Mouse (Mus musculus) NIH3T3 (cell line): ENCODE data around the gene Nxn.

Source experiments
- DNase-seq: peaks from one replicate; pipeline ENCODE4 v3.0.0-alpha.2; 2012; ENCODE audit warnings: low read depth

Gene Nxn

DNA sequence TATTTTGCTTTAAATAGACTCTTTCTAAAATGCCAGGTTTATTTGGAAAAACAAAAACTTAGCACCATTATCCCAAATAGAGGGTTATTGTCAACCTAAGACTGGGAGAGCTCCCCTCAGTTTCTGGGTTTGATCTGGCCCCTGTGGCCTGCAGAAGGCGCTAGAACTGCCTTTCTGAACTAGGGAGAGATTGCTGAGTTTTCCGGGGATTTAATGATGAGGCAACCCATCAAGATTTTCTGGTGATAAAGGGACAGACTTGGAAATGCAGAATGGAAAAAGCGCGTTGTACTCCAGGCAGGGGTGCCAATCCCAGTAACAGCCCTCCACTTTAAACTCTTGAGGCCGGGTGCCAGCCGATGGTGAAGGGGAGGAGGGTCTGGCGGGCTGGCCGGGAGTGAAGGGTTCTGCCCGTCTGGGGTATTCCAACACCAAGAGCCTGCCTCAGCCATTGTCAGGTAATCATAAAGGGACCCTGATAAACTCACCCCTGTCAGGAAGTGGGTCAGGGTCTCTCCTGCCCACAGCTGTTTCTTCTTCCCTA is 100.4 kb downstream of the Nxn start:
- peak; percentile 50 for DNase-seq

DNA sequence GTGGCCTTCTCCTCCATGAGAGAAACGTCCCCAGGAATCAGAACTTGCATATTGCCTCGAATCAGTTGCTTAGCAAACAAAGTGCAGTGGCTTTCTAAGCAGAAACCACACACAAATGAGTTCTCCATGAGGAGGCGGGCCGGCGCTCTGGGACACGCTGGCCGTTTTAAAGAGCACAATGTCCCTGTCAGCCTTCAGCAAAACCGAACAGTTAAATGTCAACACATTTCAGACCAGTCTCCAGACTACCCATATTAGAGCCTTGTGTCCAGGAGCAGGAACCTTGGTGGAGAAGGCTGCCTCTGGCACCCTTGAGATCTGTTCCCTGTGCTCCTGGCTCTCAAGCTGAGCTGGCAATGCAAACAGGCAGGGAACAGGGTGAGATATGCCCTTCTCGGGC is 101.7 kb downstream of the Nxn start:
- DNase-seq: no peak

DNA sequence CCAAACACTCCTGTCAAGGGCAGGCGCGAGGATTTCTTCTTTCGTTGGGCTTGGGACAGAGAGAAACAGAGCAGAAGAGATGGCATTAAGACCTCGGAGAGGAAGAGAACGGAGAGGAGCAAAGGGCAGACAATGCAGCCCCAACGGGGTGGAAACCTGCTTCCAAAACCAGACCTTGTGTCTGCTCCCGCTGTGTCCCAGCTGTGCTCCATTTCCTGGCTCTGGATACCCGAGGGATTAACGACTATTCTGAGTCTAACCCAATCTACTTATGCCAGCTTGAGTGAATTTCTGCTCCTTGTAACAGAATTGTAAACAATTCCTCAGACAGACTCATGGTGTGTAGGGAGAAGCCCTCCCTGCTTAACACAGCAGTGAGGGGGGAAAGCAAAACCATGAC is 104.1 kb downstream of the Nxn start:
- DNase-seq: no peak

- DNase-seq: no peak
These were observed 104.9 kb downstream of the Nxn start for GRCm38 (mm10) chr11:76294078-76294477.

GRCm38 (mm10) chr11:76292831-76293230 is 106.1 kb downstream of the Nxn start:
- no peak for DNase-seq

GRCm38 (mm10) chr11:76292398-76292797 is 106.5 kb downstream of the Nxn start:
- DNase-seq: peak; percentile 92

DNA sequence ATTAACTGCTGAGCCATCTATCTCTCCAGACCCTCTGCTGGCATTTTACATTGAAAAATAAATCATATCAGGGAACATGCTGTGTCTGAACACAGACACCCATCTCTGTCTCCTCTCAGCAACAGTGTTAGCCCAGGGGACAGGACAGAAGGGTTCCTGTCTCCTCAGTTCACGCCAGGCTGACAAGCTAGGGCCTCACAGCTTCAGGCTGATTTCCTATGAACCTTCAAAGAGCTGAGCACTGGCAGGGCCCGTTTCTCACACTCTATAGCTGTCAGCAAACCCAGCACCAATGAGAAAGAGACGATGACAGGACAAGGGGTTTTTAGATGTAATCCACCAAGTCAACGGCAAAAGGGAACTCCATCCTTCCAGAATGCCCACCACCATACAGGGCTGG is 107.0 kb downstream of the Nxn start:
- DNase-seq: no peak

- DNase-seq: no peak
These were observed 108.6 kb downstream of the Nxn start for GRCm38 (mm10) chr11:76290367-76290766.

- DNase-seq: no peak
These were observed 110.3 kb downstream of the Nxn start for GRCm38 (mm10) chr11:76288645-76289044.

- no peak for DNase-seq
These were observed 111.6 kb downstream of the Nxn start for GRCm38 (mm10) chr11:76287301-76287700.

DNA sequence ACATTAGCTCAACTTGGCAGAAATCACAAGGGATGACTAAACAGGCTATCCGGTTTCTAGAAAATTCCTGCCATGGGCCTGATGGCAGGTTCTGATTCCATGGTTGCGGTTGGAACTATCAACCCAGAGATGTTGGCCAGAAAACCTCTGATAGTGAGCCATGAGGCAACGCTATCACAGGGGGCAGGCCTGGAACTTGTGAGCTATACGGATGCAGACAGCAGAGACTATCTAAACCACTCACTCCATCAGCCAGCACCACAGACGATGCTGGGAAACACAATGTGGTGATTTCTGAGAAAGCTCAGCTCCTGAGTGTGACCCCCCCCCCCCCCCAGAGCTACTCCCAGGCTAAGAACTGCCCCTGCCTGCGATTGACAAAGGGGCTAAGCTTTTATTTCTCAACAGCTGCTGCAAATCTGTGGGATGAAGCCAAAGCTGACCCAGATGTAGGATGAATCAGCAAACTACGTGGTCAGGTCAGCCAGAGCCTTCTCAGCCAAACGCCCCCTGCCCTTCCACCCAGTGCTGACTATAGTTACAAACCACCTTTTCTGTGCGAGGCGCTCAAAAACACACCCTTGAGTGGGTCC is 112.3 kb downstream of the Nxn start:
- DNase-seq: peak; percentile 91

GRCm38 (mm10) chr11:76285431-76286075 is 113.4 kb downstream of the Nxn start:
- peak; percentile 93 for DNase-seq

GRCm38 (mm10) chr11:76283841-76284240 is 115.1 kb downstream of the Nxn start:
- peak; percentile 52 for DNase-seq

- DNase-seq: no peak
These were observed 119.0 kb downstream of the Nxn start for GRCm38 (mm10) chr11:76279971-76280370.

- peak; percentile 19 for DNase-seq
These were observed 119.7 kb downstream of the Nxn start for GRCm38 (mm10) chr11:76278960-76279852.

- peak; percentile 71 for DNase-seq
These were observed 126.5 kb downstream of the Nxn start for GRCm38 (mm10) chr11:76272440-76272839.

- DNase-seq: no peak
These were observed 130.3 kb downstream of the Nxn start for GRCm38 (mm10) chr11:76268521-76269065.

DNA sequence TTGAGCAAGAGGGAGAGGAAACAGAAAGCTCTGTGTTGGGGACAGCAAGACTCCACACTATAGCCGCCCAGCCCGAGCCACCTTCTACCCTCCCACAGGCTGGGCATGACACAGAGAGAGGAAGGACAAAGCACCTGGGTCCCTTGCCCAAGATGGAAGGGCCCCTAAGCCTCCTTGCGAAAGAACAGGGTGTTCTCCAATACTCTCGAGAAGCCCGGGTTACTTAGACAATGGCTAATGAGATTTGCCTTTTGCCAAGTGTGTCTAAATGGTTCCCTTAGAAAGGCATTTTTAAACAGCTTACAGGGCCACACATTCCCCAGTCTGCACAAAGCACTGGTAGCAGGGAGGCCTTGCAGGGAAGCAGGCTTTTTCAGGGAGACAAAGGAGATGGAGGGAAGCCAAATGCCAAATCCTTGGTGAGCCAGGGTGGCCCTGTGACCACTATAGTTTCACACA is 130.9 kb downstream of the Nxn start:
- DNase-seq: no peak

- DNase-seq: no peak
These were observed 131.4 kb downstream of the Nxn start for GRCm38 (mm10) chr11:76267550-76267949.

- DNase-seq: no peak
These were observed 136.2 kb downstream of the Nxn start for GRCm38 (mm10) chr11:76262611-76263351.

DNA sequence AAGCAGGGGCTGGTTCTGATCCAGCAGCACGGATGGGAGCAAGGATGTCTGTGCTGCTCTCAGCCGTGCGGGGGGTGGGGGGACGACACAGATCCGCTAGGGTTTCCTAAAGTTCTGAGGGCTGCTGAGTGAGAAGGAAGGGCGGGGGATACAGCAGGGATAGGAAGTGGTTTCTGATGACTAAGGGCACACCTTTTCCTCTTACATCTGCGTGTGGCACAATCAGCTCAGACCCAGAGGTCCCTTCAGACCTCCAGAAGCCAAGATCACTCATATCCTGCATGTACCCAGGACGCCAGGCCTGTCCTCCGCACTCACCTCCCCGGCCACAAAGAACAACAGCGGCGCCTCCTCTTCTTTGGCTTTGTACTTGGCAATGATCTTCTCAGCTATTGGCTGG is 137.7 kb downstream of the Nxn start:
- DNase-seq: no peak
